In genomic region chr15:84293590-84293989, GRCm38 (mm10) we compare ENCODE assay signal across 18 mouse cellular contexts.
"Had no signal": no experiment of that assay in that cellular context is flagged by ENCODE, and none has a peak within 500 bp of the region (broad histone marks: within the 10 kb centered on the region; RNA-seq: fewer than 3 reads in every experiment).

No protein-coding gene starts in this region.

- H3K9ac ChIP-seq: limb, embryonic 12.5 days; liver, embryonic 13.5 days; liver, postnatal 0 days; lung, embryonic 15.5 days; neural tube, embryonic 13.5 days had no signal

- H3K36me3 ChIP-seq: lung, embryonic 15.5 days; neural tube, embryonic 13.5 days had no signal

- ATAC-seq: liver, postnatal 0 days had no signal

- H3K27ac ChIP-seq: kidney, postnatal 0 days; limb, embryonic 12.5 days; liver, embryonic 13.5 days; lung, embryonic 15.5 days; macrophage; neural tube, embryonic 13.5 days had no signal

- DNase-seq: kidney, adult 9 months; kidney, postnatal 36 days; layer of hippocampus, adult 9-11 months; layer of hippocampus, postnatal 36 days; liver; liver, embryonic 13.5 days; liver, postnatal 0 days; lung, postnatal 14 days; midbrain, embryonic 14.5 days; retina, postnatal 1 day; right cerebral cortex, postnatal 4 days; spleen, adult 18-20 months; thymus, postnatal 36 days had no signal

- H3K27me3 ChIP-seq: liver, embryonic 13.5 days; lung, embryonic 15.5 days had no signal

- H3K9me3 ChIP-seq: limb, embryonic 12.5 days; liver, embryonic 13.5 days; lung, embryonic 15.5 days; neural tube, embryonic 13.5 days had no signal

- H3K4me1 ChIP-seq: liver, embryonic 13.5 days; lung, embryonic 15.5 days had no signal

- H3K4me3 ChIP-seq: limb, embryonic 12.5 days; liver, embryonic 13.5 days; lung, embryonic 15.5 days; neural tube, embryonic 13.5 days had no signal

- H3K4me2 ChIP-seq: limb, embryonic 12.5 days; liver, embryonic 13.5 days; lung, embryonic 15.5 days; neural tube, embryonic 13.5 days had no signal
